Mouse (Mus musculus) G1E (cell line): ENCODE data around the gene Tango6.

Experiments
- CTCF ChIP-seq: IDR thresholded peaks from 2 replicates; pipeline ENCODE4 v1.5.1; 2012; ENCODE audit warnings: low read depth, low read length, inconsistent platforms, mixed read lengths
- GATA2 ChIP-seq: IDR thresholded peaks from 2 replicates; pipeline ENCODE4 v1.6.1; 2012; ENCODE audit warnings: low read depth, low read length, inconsistent platforms, borderline replicate concordance

DNA sequence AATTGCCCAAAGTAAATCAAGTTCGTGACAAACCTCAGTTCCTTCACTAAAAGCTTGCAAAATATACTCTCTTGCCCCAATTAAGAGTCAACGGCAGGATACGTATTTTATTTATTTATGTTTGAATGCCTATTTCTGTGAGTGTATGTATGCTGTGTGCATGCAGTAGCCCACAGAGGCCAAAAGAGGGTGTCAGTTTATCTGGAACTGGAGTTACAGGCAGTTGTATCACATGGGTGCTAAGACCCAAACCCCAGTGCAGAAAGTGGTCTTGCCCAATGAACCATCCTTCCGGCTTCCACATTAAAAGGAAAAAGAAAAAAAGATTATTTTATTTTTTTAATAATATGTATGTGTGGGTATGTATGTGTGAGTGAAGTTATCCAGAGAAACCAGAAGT lies 1.5 kb downstream of the Tango6 start:
- TF ChIP-seq CTCF, result no peak
- no peak for TF ChIP-seq GATA2
